Mouse (Mus musculus): ENCODE measurements at regions not wholly inside any gene's neighbourhood (a gene's known extent, or its start where the extent isn't known, plus 50 kb on each side); places are given as distances from the start of the nearest gene placed in this dataset.
A peak's percentile ranks its signal among the peaks of the same experiment; 100 is the strongest.

DNA sequence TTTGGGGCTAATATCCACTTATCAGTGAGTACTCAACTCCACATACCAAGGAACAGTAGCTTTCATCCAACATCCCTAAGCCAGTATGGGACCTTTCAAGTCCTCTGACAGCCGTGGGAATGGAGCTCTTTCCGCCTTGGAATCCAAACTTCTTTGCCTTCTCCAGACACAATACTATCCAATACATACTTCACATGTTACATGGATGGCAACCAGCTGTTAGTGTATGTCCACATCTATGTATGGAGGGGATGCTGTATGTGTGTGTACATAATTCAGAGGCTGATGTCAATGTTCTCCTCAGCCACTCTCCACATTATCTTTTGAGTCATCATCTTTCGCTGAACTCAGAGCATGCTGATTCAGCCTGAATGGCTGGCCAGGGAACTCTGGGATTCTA, 79.8 kb upstream of the Sp4 start:
- Histone ChIP-seq H3K27ac (ENCODE audit: low read length) (no peak overlapping the region), H3K9me3 (replicated peaks; ENCODE audit: control insufficient read depth, low read length) (no peaks in the 10 kb centered on the region), H3K9ac (ENCODE audit: low read depth, low read length) (no peak overlapping the region), H3K27me3 (ENCODE audit: control insufficient read depth, insufficient read depth, low read depth, low read length) (no peaks in the 10 kb centered on the region), H3K36me3 (ENCODE audit: control insufficient read depth, insufficient read depth) (no peaks in the 10 kb centered on the region), H3K4me3 (ENCODE audit: low read depth, low read length) (no peak overlapping the region), H3K4me1 (ENCODE audit: control insufficient read depth, low read depth, low read length) (no peaks in the 10 kb centered on the region), H3K4me2 (ENCODE audit: low read depth, low read length) (no peak overlapping the region)
- 74% methylated on average over 3 of the region's 3 CpGs for WGBS (ENCODE audit: insufficient replicate concordance)
- no peak for ATAC-seq (ENCODE audit: low read depth)

DNA sequence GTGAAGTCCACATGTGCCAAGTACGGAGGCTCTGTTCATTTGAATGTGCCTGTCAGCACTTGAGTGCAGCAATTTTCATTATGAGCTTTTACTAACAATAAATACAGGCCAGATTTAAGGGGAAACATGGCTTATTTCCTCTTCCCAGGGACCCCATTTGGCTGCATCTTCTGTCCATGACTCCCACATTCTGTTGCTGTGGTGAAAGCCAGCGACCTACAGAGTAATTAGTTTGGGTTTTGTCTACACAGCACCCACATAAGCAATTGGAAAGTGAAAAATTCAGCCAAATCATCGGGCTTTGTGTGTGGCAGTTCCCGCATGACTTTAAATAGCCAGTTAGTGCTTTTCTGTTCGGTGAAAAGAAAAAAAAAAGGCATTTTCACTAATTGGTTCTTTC, 76.7 kb upstream of the Sp4 start:
- no peak overlapping the region for H3K4me3 ChIP-seq (ENCODE audit: low read depth, low read length)
- H3K36me3 ChIP-seq (ENCODE audit: control insufficient read depth, insufficient read depth) = no peaks in the 10 kb centered on the region
- no peaks in the 10 kb centered on the region for H3K4me1 ChIP-seq (ENCODE audit: control insufficient read depth, low read depth, low read length)
- H3K27me3 ChIP-seq (ENCODE audit: control insufficient read depth, insufficient read depth, low read depth, low read length) = no peaks in the 10 kb centered on the region
- H3K4me2 ChIP-seq (ENCODE audit: low read depth, low read length) = no peak overlapping the region
- H3K9ac ChIP-seq (ENCODE audit: low read depth, low read length) = no peak overlapping the region
- H3K9me3 ChIP-seq (replicated peaks; ENCODE audit: control insufficient read depth, low read length) = no peaks in the 10 kb centered on the region
- 70% methylated on average over 5 of the region's 5 CpGs for WGBS (ENCODE audit: insufficient replicate concordance)
- ATAC-seq (ENCODE audit: low read depth) = no peak
- no peak overlapping the region for H3K27ac ChIP-seq (ENCODE audit: low read length)

DNA sequence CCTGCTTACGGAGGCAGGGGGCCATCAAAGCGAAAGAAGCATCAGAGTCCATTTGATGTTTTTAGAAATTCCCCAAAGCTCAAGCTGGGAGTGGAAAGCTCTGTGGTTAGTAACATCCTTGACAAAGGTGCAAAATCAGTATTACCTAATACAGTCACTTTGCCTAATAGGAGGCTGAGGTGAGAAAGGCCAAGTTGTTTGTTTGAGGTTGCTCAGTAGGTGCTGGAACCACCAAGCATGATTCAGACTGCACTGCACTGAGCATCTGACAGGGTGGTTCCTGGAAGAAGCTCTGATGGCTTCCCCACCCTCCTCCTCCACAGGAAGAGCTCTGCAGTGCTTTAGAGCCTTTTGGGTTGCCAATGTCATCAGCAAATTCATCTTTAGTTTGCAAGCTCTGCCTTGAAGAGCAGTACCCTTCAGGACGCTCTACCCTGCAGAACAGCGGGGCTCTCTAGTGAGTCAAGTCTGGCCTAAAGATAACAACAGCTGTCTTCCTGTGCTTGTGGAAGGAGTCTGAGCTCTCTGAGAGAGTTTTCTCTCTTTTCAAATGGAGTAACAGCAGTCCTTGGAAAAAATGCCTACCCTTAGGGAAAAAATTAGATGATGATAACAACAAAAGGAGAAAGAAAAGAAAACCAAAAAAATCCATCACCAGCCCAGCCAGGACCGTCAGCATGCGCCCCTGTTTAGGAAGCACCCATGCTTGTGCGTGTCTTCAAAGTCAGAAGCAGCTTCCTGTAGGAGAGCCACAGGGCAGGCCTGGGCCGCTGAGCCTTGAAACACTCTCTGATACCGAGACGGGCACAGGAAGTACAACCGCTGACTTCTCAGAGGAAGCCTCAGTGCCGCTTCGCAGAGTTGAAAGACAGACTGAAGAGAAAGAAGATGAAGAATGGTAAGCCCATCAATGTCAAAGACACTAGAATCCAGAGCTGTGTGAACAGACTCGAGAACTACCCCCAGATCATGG, 75.6 kb upstream of the Sp4 start:
- ATAC-seq (ENCODE audit: low read depth) = peak; percentile 50; the same call in 1 of the 2 replicates
- 26% methylated on average over 14 of the region's 14 CpGs for WGBS (ENCODE audit: insufficient replicate concordance)
- no peak overlapping the region for H3K27ac ChIP-seq (ENCODE audit: low read length)

GRCm38 (mm10) chr12:118373250-118373649, 72.0 kb upstream of the Sp4 start:
- Histone ChIP-seq H3K36me3 (ENCODE audit: control insufficient read depth, insufficient read depth) (no peaks in the 10 kb centered on the region), H3K4me1 (ENCODE audit: control insufficient read depth, low read depth, low read length) (no peaks in the 10 kb centered on the region), H3K4me3 (ENCODE audit: low read depth, low read length) (no peak overlapping the region), H3K27me3 (ENCODE audit: control insufficient read depth, insufficient read depth, low read depth, low read length) (no peaks in the 10 kb centered on the region), H3K9ac (ENCODE audit: low read depth, low read length) (no peak overlapping the region), H3K9me3 (replicated peaks; ENCODE audit: control insufficient read depth, low read length) (no peaks in the 10 kb centered on the region), H3K27ac (ENCODE audit: low read length) (no peak overlapping the region), H3K4me2 (ENCODE audit: low read depth, low read length) (no peak overlapping the region)
- WGBS (ENCODE audit: insufficient replicate concordance) = 37% methylated on average over 6 of the region's 6 CpGs
- ATAC-seq (ENCODE audit: low read depth) = no peak

More for the DNA sequence above, 75.6 kb upstream of the Sp4 start:
- no peaks in the 10 kb centered on the region for H3K9me3 ChIP-seq (replicated peaks; ENCODE audit: control insufficient read depth, low read length)
- H3K4me1 ChIP-seq (ENCODE audit: control insufficient read depth, low read depth, low read length) = no peaks in the 10 kb centered on the region
- H3K27me3 ChIP-seq (ENCODE audit: control insufficient read depth, insufficient read depth, low read depth, low read length) = no peaks in the 10 kb centered on the region
- no peak overlapping the region for H3K4me2 ChIP-seq (ENCODE audit: low read depth, low read length)
- H3K36me3 ChIP-seq (ENCODE audit: control insufficient read depth, insufficient read depth) = no peaks in the 10 kb centered on the region
- H3K9ac ChIP-seq (ENCODE audit: low read depth, low read length) = no peak overlapping the region
- no peak overlapping the region for H3K4me3 ChIP-seq (ENCODE audit: low read depth, low read length)

DNA sequence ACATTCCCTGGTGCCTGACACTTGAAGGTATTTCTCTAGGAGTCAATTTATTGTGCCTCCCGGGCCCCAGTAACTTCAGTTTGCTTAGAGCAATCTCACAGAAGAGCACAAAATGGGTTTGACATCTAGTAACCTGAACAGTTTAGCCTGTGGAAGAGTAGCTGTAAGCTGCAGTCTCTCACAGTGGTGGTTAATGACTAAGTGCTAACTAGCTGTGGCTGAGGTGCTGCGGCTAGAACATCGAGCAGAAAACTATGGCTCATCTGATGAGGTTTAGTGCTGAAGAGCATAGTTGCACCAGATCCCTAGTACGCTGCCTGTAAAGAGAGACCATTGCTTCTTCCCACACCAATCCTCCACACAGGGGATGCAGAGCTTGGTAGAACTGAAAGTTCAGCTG, 70.7 kb upstream of the Sp4 start:
- WGBS (ENCODE audit: insufficient replicate concordance) = 78% methylated on average over 4 of the region's 4 CpGs
- no peak overlapping the region for H3K4me3 ChIP-seq (ENCODE audit: low read depth, low read length)
- H3K27me3 ChIP-seq (ENCODE audit: control insufficient read depth, insufficient read depth, low read depth, low read length) = no peaks in the 10 kb centered on the region
- H3K36me3 ChIP-seq (ENCODE audit: control insufficient read depth, insufficient read depth) = no peaks in the 10 kb centered on the region
- H3K4me2 ChIP-seq (ENCODE audit: low read depth, low read length) = no peak overlapping the region
- no peak overlapping the region for H3K9ac ChIP-seq (ENCODE audit: low read depth, low read length)
- no peaks in the 10 kb centered on the region for H3K4me1 ChIP-seq (ENCODE audit: control insufficient read depth, low read depth, low read length)
- no peak overlapping the region for H3K27ac ChIP-seq (ENCODE audit: low read length)
- H3K9me3 ChIP-seq (replicated peaks; ENCODE audit: control insufficient read depth, low read length) = no peaks in the 10 kb centered on the region
- ATAC-seq (ENCODE audit: low read depth) = no peak

GRCm38 (mm10) chr12:118367307-118368076, 66.3 kb upstream of the Sp4 start:
- Histone ChIP-seq H3K27ac (ENCODE audit: low read length) (no peak overlapping the region), H3K36me3 (ENCODE audit: control insufficient read depth, insufficient read depth) (no peaks in the 10 kb centered on the region), H3K9me3 (replicated peaks; ENCODE audit: control insufficient read depth, low read length) (no peaks in the 10 kb centered on the region), H3K4me1 (ENCODE audit: control insufficient read depth, low read depth, low read length) (no peaks in the 10 kb centered on the region), H3K4me3 (ENCODE audit: low read depth, low read length) (no peak overlapping the region), H3K27me3 (ENCODE audit: control insufficient read depth, insufficient read depth, low read depth, low read length) (no peaks in the 10 kb centered on the region), H3K4me2 (ENCODE audit: low read depth, low read length) (no peak overlapping the region; the same call in 1 of the 2 replicates), H3K9ac (ENCODE audit: low read depth, low read length) (no peak overlapping the region)
- WGBS (ENCODE audit: insufficient replicate concordance) = 38% methylated on average over 10 of the region's 10 CpGs
- peak; percentile 87 for ATAC-seq (ENCODE audit: low read depth)

DNA sequence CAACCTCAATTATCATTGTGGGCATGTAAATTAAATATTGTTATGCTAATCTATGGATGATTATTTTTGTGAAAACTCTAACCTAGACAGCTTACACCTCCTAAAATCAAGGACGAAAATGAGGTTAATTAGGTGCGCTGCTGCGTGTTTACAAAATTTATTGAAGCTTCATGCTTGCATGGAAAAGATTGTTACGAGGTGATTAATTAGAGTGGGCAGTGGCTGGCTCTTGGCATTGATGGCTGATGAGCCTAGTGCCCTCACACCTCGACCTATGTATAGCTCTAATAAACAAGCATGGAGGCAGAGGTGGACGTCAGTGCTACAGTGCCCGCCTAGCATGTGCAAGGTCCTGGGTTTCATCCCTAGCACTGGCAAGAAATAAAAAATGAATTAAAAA, 51.6 kb upstream of the Sp4 start:
- H3K9me3 ChIP-seq (replicated peaks; ENCODE audit: control insufficient read depth, low read length) = no peaks in the 10 kb centered on the region

GRCm38 (mm10) chr12:118351421-118351820, 50.2 kb upstream of the Sp4 start:
- H3K4me2 ChIP-seq (ENCODE audit: low read depth, low read length) = no peak overlapping the region
- no peak overlapping the region for H3K9ac ChIP-seq (ENCODE audit: low read depth, low read length)
- ATAC-seq (ENCODE audit: low read depth) = no peak
- no peak overlapping the region for H3K4me3 ChIP-seq (ENCODE audit: low read depth, low read length)
- H3K4me1 ChIP-seq (ENCODE audit: control insufficient read depth, low read depth, low read length) = no peaks in the 10 kb centered on the region
- H3K27ac ChIP-seq (ENCODE audit: low read length) = no peak overlapping the region
- no peaks in the 10 kb centered on the region for H3K27me3 ChIP-seq (ENCODE audit: control insufficient read depth, insufficient read depth, low read depth, low read length)
- H3K36me3 ChIP-seq (ENCODE audit: control insufficient read depth, insufficient read depth) = no peaks in the 10 kb centered on the region
- H3K9me3 ChIP-seq (replicated peaks; ENCODE audit: control insufficient read depth, low read length) = no peaks in the 10 kb centered on the region

More for the DNA sequence above, 51.6 kb upstream of the Sp4 start:
- H3K9ac ChIP-seq (ENCODE audit: low read depth, low read length) = no peak overlapping the region
- no peaks in the 10 kb centered on the region for H3K4me1 ChIP-seq (ENCODE audit: control insufficient read depth, low read depth, low read length)
- H3K4me2 ChIP-seq (ENCODE audit: low read depth, low read length) = no peak overlapping the region
- no peak overlapping the region for H3K4me3 ChIP-seq (ENCODE audit: low read depth, low read length)
- ATAC-seq (ENCODE audit: low read depth) = no peak
- WGBS (ENCODE audit: insufficient replicate concordance) = 82% methylated on average over 7 of the region's 7 CpGs
- H3K27ac ChIP-seq (ENCODE audit: low read length) = no peak overlapping the region
- H3K27me3 ChIP-seq (ENCODE audit: control insufficient read depth, insufficient read depth, low read depth, low read length) = no peaks in the 10 kb centered on the region
- H3K36me3 ChIP-seq (ENCODE audit: control insufficient read depth, insufficient read depth) = no peaks in the 10 kb centered on the region
